Mouse (Mus musculus): ENCODE results near the gene Arntl. TPM values are rescaled to one million over a fixed set of nuclear protein-coding genes. Genes with fewer than 3 reads are reported as not detected.

The Arntl gene
- polyA plus RNA-seq, 1 experiment from 2014 or later, result 7.6 TPM

Other genes with a start within 250 kb of the Arntl start
- gene Btbd10, start 161.9 kb downstream of the Arntl start, polyA plus RNA-seq (2014; fragmentation: Nextera tagmentation; extraction: Ambion mirVana), result 25.2 and 25.5 TPM in 2 replicates
- 0.47 TPM in 1 of 2 replicates, not detected in the other for gene Pth, start 181.1 kb downstream of the Arntl start, polyA plus RNA-seq (2014; fragmentation: Nextera tagmentation; extraction: Ambion mirVana)

All from heart, embryonic 11.5 days (tissue).